Mouse (Mus musculus) liver, embryonic 15.5 days (tissue): ENCODE data around the gene Polr2f. TPM values are rescaled to one million over a fixed set of nuclear protein-coding genes. Genes with fewer than 3 reads are reported as not detected.

Experiments
- ATAC-seq: fragments of 200-750 bp; cut with Nextera tagmentation; 2 replicates; pipeline ENCODE4 v1.8.0; 2017; ENCODE audit warnings: moderate number of reproducible peaks, mild to moderate bottlenecking, moderate library complexity; ENCODE audit not compliant: insufficient read depth
- H3K27ac ChIP-seq: fragments of 300-500 bp; sonication (generic); replicated peaks from 2 replicates; pipeline ENCODE4 v1.5.1; 2015; ENCODE audit warnings: mild to moderate bottlenecking, inconsistent platforms
- H3K27me3 ChIP-seq: fragments of 300-500 bp; sonication (generic); 2 replicates; pipeline ENCODE4 v1.6.1; 2015; ENCODE audit warnings: mild to moderate bottlenecking, inconsistent platforms
- H3K36me3 ChIP-seq: fragments of 300-500 bp; sonication (generic); replicated peaks from 2 replicates; pipeline ENCODE4 v1.6.1; 2015; ENCODE audit warnings: moderate library complexity, mild to moderate bottlenecking, inconsistent platforms
- H3K4me1 ChIP-seq: fragments of 300-500 bp; sonication (generic); replicated peaks from 2 replicates; pipeline ENCODE4 v1.6.1; 2015; ENCODE audit warnings: inconsistent platforms
- H3K4me2 ChIP-seq: fragments of 300-500 bp; sonication (generic); 2 replicates; pipeline ENCODE4 v1.6.1; 2015; ENCODE audit warnings: moderate library complexity, mild to moderate bottlenecking, inconsistent platforms
- H3K4me3 ChIP-seq: fragments of 300-500 bp; sonication (generic); replicated peaks from 2 replicates; pipeline ENCODE4 v1.5.1; 2015; ENCODE audit warnings: mild to moderate bottlenecking, inconsistent platforms
- H3K9ac ChIP-seq: fragments of 300-500 bp; sonication (generic); 2 replicates; pipeline ENCODE4 v1.6.1; 2015; ENCODE audit warnings: moderate library complexity, mild to moderate bottlenecking, inconsistent platforms
- H3K9me3 ChIP-seq: fragments of 300-500 bp; sonication (generic); replicated peaks from 2 replicates; pipeline ENCODE4 v1.6.1; 2016; ENCODE audit warnings: inconsistent platforms
- WGBS: fragments of 180-500 bp; shearing (Covaris S2); methylation state at CpG from one replicate; pipeline ENCODE4 v1.1.7; 2015; ENCODE audit warnings: mixed read lengths; ENCODE audit not compliant: insufficient replicate concordance; 5-methylcytosine and 5-hydroxymethylcytosine counted together
- polyA plus RNA-seq: library from polyadenylated mRNA; unstranded; fragments of >200 nt; fragmentation: Nextera tagmentation; extraction: Ambion mirVana; gene quantifications from 2 replicates; pipeline ENCODE4 v1.2.1, GENCODE M21; 2015

The Polr2f gene
- polyA plus RNA-seq, 1 experiment from 2014 or later: 125 TPM

GRCm38 (mm10) chr15:79101531-79101930 lies 39.3 kb upstream of the Polr2f start:
- H3K9me3 ChIP-seq: no peaks in the 10 kb centered on the region
- H3K4me1 ChIP-seq: peaks cover 41% of the 10 kb centered on the region
- no peaks in the 10 kb centered on the region for H3K36me3 ChIP-seq
- ATAC-seq: no peak
- H3K27me3 ChIP-seq: 0 out of 2 replicates have a peak, but pooled peaks cover 8% of the 10 kb centered on the region
- H3K27ac ChIP-seq: no peak overlapping the region
- no peak overlapping the region for H3K4me2 ChIP-seq
- H3K9ac ChIP-seq: no peak overlapping the region
- H3K4me3 ChIP-seq: no peak overlapping the region

- Histone ChIP-seq H3K4me2 (no peak overlapping the region), H3K27me3 (peaks cover 13% of the 10 kb centered on the region; the same call in 1 of the 2 replicates), H3K9me3 (no peaks in the 10 kb centered on the region), H3K4me1 (peaks cover 33% of the 10 kb centered on the region), H3K27ac (no peak overlapping the region), H3K36me3 (no peaks in the 10 kb centered on the region), H3K4me3 (no peak overlapping the region), H3K9ac (no peak overlapping the region)
- ATAC-seq: no peak
- WGBS: 69% methylated on average over 10 of the region's 10 CpGs
These were observed 37.5 kb upstream of the Polr2f start for GRCm38 (mm10) chr15:79103264-79103663.

- H3K27ac ChIP-seq: peak overlapping the region; percentile 6; the same call in 1 of the 2 replicates
- no peaks in the 10 kb centered on the region for H3K36me3 ChIP-seq
- H3K9me3 ChIP-seq: no peaks in the 10 kb centered on the region
- H3K4me1 ChIP-seq: peaks cover 52% of the 10 kb centered on the region
- no peak overlapping the region for H3K4me3 ChIP-seq
- no peak overlapping the region for H3K9ac ChIP-seq
- no peak overlapping the region for H3K4me2 ChIP-seq
- peaks cover 31% of the 10 kb centered on the region for H3K27me3 ChIP-seq
- 22% methylated on average over 2 of the region's 2 CpGs for WGBS
- peak; percentile 49 for ATAC-seq
These were observed 35.0 kb upstream of the Polr2f start for GRCm38 (mm10) chr15:79105804-79106203.

GRCm38 (mm10) chr15:79107966-79108365 lies 32.8 kb upstream of the Polr2f start:
- Histone ChIP-seq H3K9ac (no peak overlapping the region), H3K27me3 (peaks cover 33% of the 10 kb centered on the region), H3K4me1 (peaks cover 52% of the 10 kb centered on the region), H3K9me3 (no peaks in the 10 kb centered on the region), H3K27ac (no peak overlapping the region), H3K4me3 (no peak overlapping the region), H3K36me3 (no peaks in the 10 kb centered on the region), H3K4me2 (peak overlapping the region; percentile 99)
- WGBS: 35% methylated on average over 7 of the region's 7 CpGs
- no peak for ATAC-seq

GRCm38 (mm10) chr15:79108421-79109320 lies 32.1 kb upstream of the Polr2f start, which contains the start of gene Micall1:
TSS of gene Micall1 (plus strand) at chr15:79108898.
- peak within 1 kb of the TSS; percentile 73 for H3K4me3 ChIP-seq
- no peaks in the 10 kb centered on the region for H3K9me3 ChIP-seq
- ATAC-seq: peak; percentile 78
- H3K4me2 ChIP-seq: peak within 1 kb of the TSS; percentile 99
- H3K27ac ChIP-seq: peak within 1 kb of the TSS; percentile 61; the same call in 1 of the 2 replicates
- peaks cover 33% of the 10 kb centered on the region for H3K27me3 ChIP-seq
- WGBS: under 1% methylated on average over 75 of the region's 85 CpGs
- H3K36me3 ChIP-seq: no peaks in the 10 kb centered on the region
- peaks cover 52% of the 10 kb centered on the region for H3K4me1 ChIP-seq
- peak within 1 kb of the TSS; percentile 77 for H3K9ac ChIP-seq

GRCm38 (mm10) chr15:79109321-79109934 lies 31.4 kb upstream of the Polr2f start:
- Histone ChIP-seq H3K4me1 (peaks cover 52% of the 10 kb centered on the region), H3K27ac (peak overlapping the region; percentile 61; the same call in 1 of the 2 replicates), H3K27me3 (peaks cover 33% of the 10 kb centered on the region), H3K4me2 (peak overlapping the region; percentile 99), H3K9ac (peak overlapping the region; percentile 77), H3K36me3 (no peaks in the 10 kb centered on the region), H3K9me3 (no peaks in the 10 kb centered on the region), H3K4me3 (peak overlapping the region; percentile 73)
- under 1% methylated on average over 46 of the region's 46 CpGs for WGBS
- peak; percentile 57; the same call in 1 of the 2 replicates for ATAC-seq

GRCm38 (mm10) chr15:79110031-79110430 lies 30.8 kb upstream of the Polr2f start:
- peak overlapping the region; percentile 77; the same call in 1 of the 2 replicates for H3K9ac ChIP-seq
- no peaks in the 10 kb centered on the region for H3K36me3 ChIP-seq
- peak overlapping the region; percentile 99 for H3K4me2 ChIP-seq
- WGBS: 15% methylated on average over 9 of the region's 9 CpGs
- H3K4me3 ChIP-seq: peak overlapping the region; percentile 73
- ATAC-seq: no peak
- no peak overlapping the region for H3K27ac ChIP-seq
- H3K27me3 ChIP-seq: peaks cover 33% of the 10 kb centered on the region
- peaks cover 49% of the 10 kb centered on the region for H3K4me1 ChIP-seq
- H3K9me3 ChIP-seq: no peaks in the 10 kb centered on the region

GRCm38 (mm10) chr15:79110528-79110927 lies 30.3 kb upstream of the Polr2f start:
- 65% methylated on average over 2 of the region's 2 CpGs for WGBS
- H3K27me3 ChIP-seq: peaks cover 33% of the 10 kb centered on the region
- peak overlapping the region; percentile 99 for H3K4me2 ChIP-seq
- no peaks in the 10 kb centered on the region for H3K36me3 ChIP-seq
- peaks cover 45% of the 10 kb centered on the region for H3K4me1 ChIP-seq
- H3K4me3 ChIP-seq: no peak overlapping the region
- H3K27ac ChIP-seq: no peak overlapping the region
- H3K9ac ChIP-seq: no peak overlapping the region
- H3K9me3 ChIP-seq: no peaks in the 10 kb centered on the region
- ATAC-seq: no peak

GRCm38 (mm10) chr15:79111774-79112173 lies 29.0 kb upstream of the Polr2f start:
- no peaks in the 10 kb centered on the region for H3K9me3 ChIP-seq
- peaks cover 33% of the 10 kb centered on the region for H3K27me3 ChIP-seq
- no peak overlapping the region for H3K4me3 ChIP-seq
- no peak overlapping the region for H3K27ac ChIP-seq
- H3K36me3 ChIP-seq: 0 out of 2 replicates have a peak, but pooled peaks cover 6% of the 10 kb centered on the region
- WGBS: 75% methylated on average over 4 of the region's 4 CpGs
- H3K4me1 ChIP-seq: peaks cover 33% of the 10 kb centered on the region
- ATAC-seq: no peak
- H3K9ac ChIP-seq: no peak overlapping the region
- no peak overlapping the region for H3K4me2 ChIP-seq

- Histone ChIP-seq H3K27me3 (peaks cover 8% of the 10 kb centered on the region), H3K36me3 (0 out of 2 replicates have a peak, but pooled peaks cover 10% of the 10 kb centered on the region), H3K9me3 (no peaks in the 10 kb centered on the region), H3K4me1 (peaks cover 6% of the 10 kb centered on the region), H3K27ac (no peak overlapping the region), H3K4me2 (no peak overlapping the region), H3K4me3 (no peak overlapping the region), H3K9ac (no peak overlapping the region)
- whole genome bisulfite sequencing: 58% methylated on average over 5 of the region's 5 CpGs
- ATAC-seq: no peak
These were observed 25.5 kb upstream of the Polr2f start for GRCm38 (mm10) chr15:79115276-79115675.

- no peak overlapping the region for H3K4me2 ChIP-seq
- no peaks in the 10 kb centered on the region for H3K27me3 ChIP-seq
- whole genome bisulfite sequencing: 81% methylated on average over 9 of the region's 9 CpGs
- H3K27ac ChIP-seq: no peak overlapping the region
- H3K36me3 ChIP-seq: 0 out of 2 replicates have a peak, but pooled peaks cover 14% of the 10 kb centered on the region
- no peak overlapping the region for H3K4me3 ChIP-seq
- no peaks in the 10 kb centered on the region for H3K9me3 ChIP-seq
- H3K9ac ChIP-seq: no peak overlapping the region
- no peaks in the 10 kb centered on the region for H3K4me1 ChIP-seq
- no peak for ATAC-seq
These were observed 21.3 kb upstream of the Polr2f start for GRCm38 (mm10) chr15:79119491-79119890.
